Mouse (Mus musculus): Measurements from ENCODE around the gene Tbx4. TPM values are rescaled to one million over a fixed set of nuclear protein-coding genes. Genes with fewer than 3 reads are reported as not detected.

The Tbx4 gene
- polyA plus RNA-seq, 1 experiment = 0.29 TPM

DNA sequence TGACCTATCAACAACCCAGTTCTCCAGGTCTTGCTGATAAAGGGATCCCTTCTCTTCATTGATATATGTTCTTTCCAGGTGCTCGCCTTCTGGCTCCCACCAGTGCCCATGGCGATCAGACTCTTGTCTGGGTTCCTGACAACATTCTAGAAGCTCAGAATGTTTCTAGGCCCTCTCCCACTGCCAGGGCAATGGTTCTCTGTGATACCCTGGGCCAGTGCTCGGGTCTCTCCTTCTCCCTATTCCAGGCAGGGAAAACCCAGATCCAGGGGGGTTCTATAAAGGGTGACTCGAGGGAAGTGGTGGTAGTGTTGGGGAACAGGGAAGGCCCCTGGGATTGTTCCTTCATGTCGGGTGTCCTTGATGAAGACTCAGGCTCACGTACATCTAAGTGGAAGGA is 36.0 kb upstream of the Tbx4 start, which contains the start of gene Gm11444:
TSS of gene Gm11444 (minus strand) at position 101 of the 400 bp plus-strand sequence.
- TF ChIP-seq CTCF (IDR thresholded peaks at IDR 0.05; ENCODE audit: extremely low read depth, insufficient read depth, low read length) (no peak), POLR2A (IDR thresholded peaks at IDR 0.05; ENCODE audit: extremely low read depth, insufficient read depth, low read length) (no peak)
- no peak within 1 kb of the TSS for H3K27ac ChIP-seq (ENCODE audit: insufficient read depth, low read length)
- no peak within 1 kb of the TSS for H3K4me3 ChIP-seq (ENCODE audit: insufficient read depth, low read length)

GRCm38 (mm10) chr11:85850758-85851157 is 35.5 kb upstream of the Tbx4 start:
- no peaks in the 10 kb centered on the region for H3K4me1 ChIP-seq (ENCODE audit: control insufficient read depth, insufficient read depth, low read length)
- H3K27ac ChIP-seq (ENCODE audit: insufficient read depth, low read length) = no peak overlapping the region
- H3K4me3 ChIP-seq (ENCODE audit: insufficient read depth, low read length) = no peak overlapping the region
- TF ChIP-seq POLR2A (IDR thresholded peaks at IDR 0.05; ENCODE audit: extremely low read depth, insufficient read depth, low read length) (no peak), CTCF (IDR thresholded peaks at IDR 0.05; ENCODE audit: extremely low read depth, insufficient read depth, low read length) (peak; percentile 25; the same call in 1 of the 2 replicates)

More for the DNA sequence above, 36.0 kb upstream of the Tbx4 start, which contains the start of gene Gm11444:
- no peaks in the 10 kb centered on the region for H3K4me1 ChIP-seq (ENCODE audit: control insufficient read depth, insufficient read depth, low read length)

DNA sequence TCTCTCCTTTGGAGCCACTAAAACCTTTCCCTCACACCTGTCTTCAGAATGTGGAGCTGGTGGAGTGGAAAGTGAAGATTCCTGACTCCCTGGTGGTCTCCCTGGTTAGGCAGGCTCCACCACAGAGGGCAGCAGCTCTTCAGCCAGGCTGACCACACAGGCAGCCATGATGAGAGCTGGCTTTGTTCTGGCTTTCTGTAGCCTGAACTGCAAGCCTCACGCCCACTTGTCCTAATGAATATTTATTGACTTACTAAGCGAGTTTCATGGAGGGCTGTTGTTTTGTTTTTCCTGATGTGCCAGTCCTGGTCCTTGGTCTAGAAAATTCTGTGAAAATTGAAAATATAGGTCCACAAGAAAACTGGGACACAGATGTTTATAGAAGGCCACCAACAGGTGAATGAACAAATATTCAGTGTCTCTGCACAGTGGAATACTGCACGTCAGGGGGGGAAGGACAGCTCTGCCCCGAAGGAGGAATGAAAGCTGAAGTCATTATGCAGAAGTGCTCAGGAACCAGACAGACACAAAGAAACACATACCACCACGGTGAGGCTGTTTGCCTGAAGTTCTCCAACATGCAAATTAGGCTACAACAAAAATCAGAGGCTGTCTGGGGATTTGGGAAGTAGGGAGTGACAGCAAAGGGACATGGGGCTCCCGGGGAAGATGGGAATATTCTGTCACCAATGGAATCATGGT is 28.1 kb upstream of the Tbx4 start:
- H3K4me1 ChIP-seq (ENCODE audit: control insufficient read depth, insufficient read depth, low read length) = no peaks in the 10 kb centered on the region
- no peak overlapping the region for H3K4me3 ChIP-seq (ENCODE audit: insufficient read depth, low read length)
- no peak overlapping the region for H3K27ac ChIP-seq (ENCODE audit: insufficient read depth, low read length)
- TF ChIP-seq POLR2A (IDR thresholded peaks at IDR 0.05; ENCODE audit: extremely low read depth, insufficient read depth, low read length) = no peak
- TF ChIP-seq CTCF (IDR thresholded peaks at IDR 0.05; ENCODE audit: extremely low read depth, insufficient read depth, low read length) = no peak

DNA sequence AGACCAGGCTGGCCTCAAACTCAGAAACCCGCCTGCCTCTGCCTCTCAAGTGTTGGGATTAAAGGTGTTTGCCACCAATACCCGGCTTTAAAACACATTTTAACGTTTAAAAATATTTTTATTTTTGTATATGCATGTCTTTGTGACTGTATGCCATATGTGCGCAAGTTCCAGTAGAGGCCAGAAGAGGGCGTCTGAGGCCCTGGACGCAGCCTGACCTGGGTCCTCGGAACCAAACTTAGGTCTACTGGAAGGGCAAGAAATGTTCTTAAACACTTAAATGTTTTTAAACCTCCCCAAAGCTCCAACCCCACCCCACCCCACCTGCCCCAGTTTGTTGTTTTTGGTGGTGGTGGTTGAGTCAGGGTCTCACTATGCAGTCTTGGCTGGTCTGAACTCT is 21.9 kb upstream of the Tbx4 start:
- no peak for TF ChIP-seq POLR2A (IDR thresholded peaks at IDR 0.05; ENCODE audit: extremely low read depth, insufficient read depth, low read length)
- 0 out of 2 replicates have a peak, but pooled peaks have one; percentile 5 for TF ChIP-seq CTCF (IDR thresholded peaks at IDR 0.05; ENCODE audit: extremely low read depth, insufficient read depth, low read length)
- Histone ChIP-seq H3K4me1 (ENCODE audit: control insufficient read depth, insufficient read depth, low read length) (no peaks in the 10 kb centered on the region), H3K27ac (ENCODE audit: insufficient read depth, low read length) (no peak overlapping the region), H3K4me3 (ENCODE audit: insufficient read depth, low read length) (no peak overlapping the region)

- Histone ChIP-seq H3K27ac (ENCODE audit: insufficient read depth, low read length) (no peak overlapping the region), H3K4me1 (ENCODE audit: control insufficient read depth, insufficient read depth, low read length) (no peaks in the 10 kb centered on the region)
These were observed 10.0 kb upstream of the Tbx4 start for GRCm38 (mm10) chr11:85876059-85876788.

DNA sequence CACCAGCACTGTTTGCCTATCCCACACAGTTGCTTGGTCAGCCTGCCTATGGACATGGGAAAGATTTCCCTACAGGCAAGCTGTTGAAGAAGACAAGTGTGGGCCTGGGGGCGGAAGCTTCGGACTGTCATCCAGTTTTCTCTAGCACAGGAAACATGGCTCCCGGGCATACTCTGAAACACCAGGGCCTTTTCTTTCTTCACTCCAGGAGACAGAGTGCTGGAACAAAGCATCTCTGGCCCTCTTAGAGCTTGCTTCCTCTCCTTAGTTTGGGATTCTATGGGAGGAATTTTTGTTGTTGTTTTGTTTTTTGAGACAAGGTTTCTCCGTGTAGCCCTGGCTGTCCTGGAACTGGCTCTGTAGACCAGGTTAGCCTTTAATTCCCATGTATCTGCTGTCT is 1.7 kb upstream of the Tbx4 start:
- no peak for TF ChIP-seq CTCF (IDR thresholded peaks at IDR 0.05; ENCODE audit: extremely low read depth, insufficient read depth, low read length)
- TF ChIP-seq POLR2A (IDR thresholded peaks at IDR 0.05; ENCODE audit: extremely low read depth, insufficient read depth, low read length) = no peak
- no peak overlapping the region for H3K4me3 ChIP-seq (ENCODE audit: insufficient read depth, low read length)
- H3K4me1 ChIP-seq (ENCODE audit: control insufficient read depth, insufficient read depth, low read length) = no peaks in the 10 kb centered on the region
- no peak overlapping the region for H3K27ac ChIP-seq (ENCODE audit: insufficient read depth, low read length)

More at GRCm38 (mm10) chr11:85876059-85876788, 10.0 kb upstream of the Tbx4 start:
- H3K4me3 ChIP-seq (ENCODE audit: insufficient read depth, low read length) = no peak overlapping the region
- TF ChIP-seq CTCF (IDR thresholded peaks at IDR 0.05; ENCODE audit: extremely low read depth, insufficient read depth, low read length) (no peak), POLR2A (IDR thresholded peaks at IDR 0.05; ENCODE audit: extremely low read depth, insufficient read depth, low read length) (no peak)

GRCm38 (mm10) chr11:85886429-85886785 is 185 bp downstream of the Tbx4 start:
- Histone ChIP-seq H3K4me1 (ENCODE audit: control insufficient read depth, insufficient read depth, low read length) (no peaks in the 10 kb centered on the region), H3K4me3 (ENCODE audit: insufficient read depth, low read length) (no peak overlapping the region), H3K27ac (ENCODE audit: insufficient read depth, low read length) (no peak overlapping the region)
- TF ChIP-seq POLR2A (IDR thresholded peaks at IDR 0.05; ENCODE audit: extremely low read depth, insufficient read depth, low read length) (no peak), CTCF (IDR thresholded peaks at IDR 0.05; ENCODE audit: extremely low read depth, insufficient read depth, low read length) (no peak)

DNA sequence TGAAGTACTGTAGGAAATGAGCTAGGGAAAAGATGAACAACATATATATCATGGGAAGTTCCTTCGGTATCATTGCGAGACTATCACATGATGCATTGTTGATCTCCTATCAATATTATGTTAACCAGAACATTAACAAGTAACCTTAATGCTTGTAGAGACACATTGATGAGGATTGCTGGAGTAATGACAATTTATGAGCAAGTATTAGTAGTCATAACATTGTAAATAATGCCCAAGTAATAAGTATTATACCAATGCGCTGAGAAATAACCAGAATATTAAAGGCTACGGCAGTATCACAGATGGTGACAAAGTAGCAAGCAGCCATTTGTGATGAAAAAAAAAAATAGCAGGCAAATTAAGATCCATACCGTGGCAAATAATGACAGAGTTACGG is 1.1 kb downstream of the Tbx4 start:
- H3K27ac ChIP-seq (ENCODE audit: insufficient read depth, low read length) = no peak overlapping the region
- TF ChIP-seq POLR2A (IDR thresholded peaks at IDR 0.05; ENCODE audit: extremely low read depth, insufficient read depth, low read length) (no peak), CTCF (IDR thresholded peaks at IDR 0.05; ENCODE audit: extremely low read depth, insufficient read depth, low read length) (no peak)
- H3K4me1 ChIP-seq (ENCODE audit: control insufficient read depth, insufficient read depth, low read length) = no peaks in the 10 kb centered on the region
- H3K4me3 ChIP-seq (ENCODE audit: insufficient read depth, low read length) = no peak overlapping the region

- no peak overlapping the region for H3K4me3 ChIP-seq (ENCODE audit: insufficient read depth, low read length)
- H3K4me1 ChIP-seq (ENCODE audit: control insufficient read depth, insufficient read depth, low read length) = no peaks in the 10 kb centered on the region
- no peak overlapping the region for H3K27ac ChIP-seq (ENCODE audit: insufficient read depth, low read length)
- TF ChIP-seq POLR2A (IDR thresholded peaks at IDR 0.05; ENCODE audit: extremely low read depth, insufficient read depth, low read length) = no peak
- no peak for TF ChIP-seq CTCF (IDR thresholded peaks at IDR 0.05; ENCODE audit: extremely low read depth, insufficient read depth, low read length)
These were observed 1.7 kb downstream of the Tbx4 start for GRCm38 (mm10) chr11:85887801-85888450.
